Mouse (Mus musculus) ES-Bruce4 (cell line): Measurements from ENCODE around the gene Pklr. TPM values are rescaled to one million over a fixed set of nuclear protein-coding genes. Genes with fewer than 3 reads are reported as not detected.

ENCODE experiments used
- H3K27ac ChIP-seq: 2 replicates; pipeline ENCODE4 v1.5.1; 2012; ENCODE audit warnings: low read length, inconsistent platforms; ENCODE audit not compliant: insufficient read depth
- H3K27me3 ChIP-seq: 2 replicates; pipeline ENCODE4 v1.6.1; 2012; ENCODE audit warnings: mild to moderate bottlenecking, low read length, inconsistent platforms; ENCODE audit not compliant: control insufficient read depth, poor library complexity, insufficient read depth, severe bottlenecking
- H3K36me3 ChIP-seq: 2 replicates; pipeline ENCODE4 v1.6.1; 2012; ENCODE audit warnings: inconsistent platforms, mild to moderate bottlenecking, low read length, moderate library complexity; ENCODE audit not compliant: control insufficient read depth, poor library complexity, insufficient read depth, severe bottlenecking
- H3K4me1 ChIP-seq: one replicate; pipeline ENCODE4 v1.8.1; 2011; ENCODE audit warnings: low read length; ENCODE audit not compliant: control insufficient read depth, insufficient read depth
- H3K4me3 ChIP-seq: 2 replicates; pipeline ENCODE4 v1.5.1; 2011; ENCODE audit warnings: low read depth, mild to moderate bottlenecking, low read length
- H3K9ac ChIP-seq: 2 replicates; pipeline ENCODE4 v1.6.1; 2012; ENCODE audit warnings: low read depth, mild to moderate bottlenecking, inconsistent platforms; ENCODE audit not compliant: poor library complexity, severe bottlenecking
- H3K9me3 ChIP-seq: replicated peaks from 2 replicates; pipeline ENCODE4 v1.6.1; 2012; ENCODE audit warnings: mild to moderate bottlenecking, low read length, inconsistent platforms; ENCODE audit not compliant: control insufficient read depth, poor library complexity, insufficient read depth, severe bottlenecking
- CTCF ChIP-seq: IDR thresholded peaks from one replicate; pipeline ENCODE4 v1.8.1; 2011; ENCODE audit warnings: low read depth, low read length
- EP300 ChIP-seq: IDR thresholded peaks from 2 replicates; pipeline ENCODE4 v1.6.1; 2011; ENCODE audit warnings: low read depth, low read length; ENCODE audit not compliant: insufficient read depth
- POLR2A ChIP-seq: IDR thresholded peaks from one replicate; pipeline ENCODE4 v1.8.1; 2011; ENCODE audit warnings: low read length; ENCODE audit not compliant: insufficient read depth
- polyA plus RNA-seq: library from polyadenylated mRNA; stranded (reverse); fragments of >200 nt; gene quantifications from 2 replicates; pipeline ENCODE4 v1.2.4, GENCODE M21; 2011; ENCODE audit warnings: low read depth; ENCODE audit not compliant: missing spikeins, insufficient read depth, insufficient read length

Gene Pklr
- polyA plus RNA-seq, 1 experiment, result 0.21 TPM

GRCm38 (mm10) chr3:89183058-89183958 lies 47.4 kb downstream of the Pklr start, which contains the start of gene Fam189b:
Gene Fam189b, plus strand, starts transcription at chr3:89183143.
- Histone ChIP-seq H3K27ac (no peak within 1 kb of the TSS), H3K4me1 (peaks cover 4% of the 10 kb centered on the region), H3K36me3 (peaks cover 6% of the 10 kb centered on the region), H3K27me3 (no peaks in the 10 kb centered on the region), H3K9ac (peak within 1 kb of the TSS; percentile 54), H3K4me3 (peak within 1 kb of the TSS; percentile 80), H3K9me3 (no peaks in the 10 kb centered on the region)
- TF ChIP-seq EP300, result 0 out of 2 replicates have a peak, but pooled peaks have one; percentile 32
- TF ChIP-seq CTCF, result no peak
- TF ChIP-seq POLR2A, result peak; percentile 54

GRCm38 (mm10) chr3:89183959-89184315 lies 48.0 kb downstream of the Pklr start:
- Histone ChIP-seq H3K4me1 (peaks cover 4% of the 10 kb centered on the region), H3K27me3 (no peaks in the 10 kb centered on the region), H3K27ac (no peak overlapping the region), H3K36me3 (peaks cover 6% of the 10 kb centered on the region), H3K4me3 (peak overlapping the region; percentile 80; the same call in 1 of the 2 replicates), H3K9ac (peak overlapping the region; percentile 54), H3K9me3 (no peaks in the 10 kb centered on the region)
- no peak for TF ChIP-seq EP300
- no peak for TF ChIP-seq POLR2A
- no peak for TF ChIP-seq CTCF

DNA sequence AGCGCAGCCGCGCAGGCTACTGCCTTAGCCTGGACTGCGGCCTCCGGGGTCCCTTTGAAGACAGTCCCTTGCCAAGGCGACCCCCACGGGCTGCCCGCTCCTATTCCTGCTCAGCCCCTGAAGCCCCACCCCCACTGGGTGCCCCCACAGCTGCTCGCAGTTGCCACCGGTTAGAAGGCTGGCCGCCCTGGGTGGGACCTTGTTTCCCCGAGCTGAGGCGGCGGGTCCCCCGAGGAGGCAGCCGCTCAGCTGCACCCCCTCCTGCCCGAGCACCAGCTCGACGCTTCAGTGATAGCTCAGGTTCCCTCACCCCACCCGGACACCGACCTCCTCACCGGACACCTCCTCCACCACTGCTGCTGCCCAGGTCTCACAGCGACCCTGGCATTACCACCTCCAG lies 51.3 kb downstream of the Pklr start:
- H3K27ac ChIP-seq, result no peak overlapping the region

GRCm38 (mm10) chr3:89187690-89188477 lies 51.9 kb downstream of the Pklr start:
- Histone ChIP-seq H3K36me3 (no peaks in the 10 kb centered on the region), H3K27ac (no peak overlapping the region), H3K4me1 (peaks cover 2% of the 10 kb centered on the region), H3K27me3 (no peaks in the 10 kb centered on the region), H3K9ac (peak overlapping the region; percentile 7), H3K9me3 (no peaks in the 10 kb centered on the region), H3K4me3 (peak overlapping the region; percentile 34; the same call in 1 of the 2 replicates)
- TF ChIP-seq EP300 (no peak), POLR2A (no peak), CTCF (no peak)

More for the DNA sequence above, 51.3 kb downstream of the Pklr start:
- peak overlapping the region; percentile 31; the same call in 1 of the 2 replicates for H3K4me3 ChIP-seq
- TF ChIP-seq POLR2A (no peak), CTCF (no peak)
- H3K9me3 ChIP-seq, result no peaks in the 10 kb centered on the region
- H3K4me1 ChIP-seq, result peaks cover 2% of the 10 kb centered on the region
- H3K27me3 ChIP-seq, result no peaks in the 10 kb centered on the region
- H3K9ac ChIP-seq, result peak overlapping the region; percentile 29
- H3K36me3 ChIP-seq, result no peaks in the 10 kb centered on the region

DNA sequence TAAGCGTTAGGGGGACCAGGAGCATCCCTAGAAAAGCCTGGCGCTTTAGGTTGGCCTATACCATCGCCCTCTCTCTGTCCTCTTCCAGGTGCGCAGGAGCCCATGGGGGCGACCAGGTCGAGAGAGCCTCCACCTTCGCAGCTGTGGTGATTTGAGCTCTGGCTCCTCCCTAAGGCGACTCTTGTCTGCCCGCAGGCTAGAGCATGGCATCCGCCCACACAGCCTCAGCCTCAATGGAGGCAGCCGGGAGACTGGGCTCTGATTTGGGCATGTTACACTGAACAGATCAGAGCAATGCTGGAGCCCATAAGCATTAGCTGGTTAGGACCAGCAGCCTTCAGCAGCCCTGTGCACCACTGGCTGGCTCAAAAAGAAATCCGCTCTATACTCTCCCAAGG lies 52.5 kb downstream of the Pklr start:
- no peak overlapping the region for H3K27ac ChIP-seq
- H3K9ac ChIP-seq, result peak overlapping the region; percentile 7
- H3K27me3 ChIP-seq, result no peaks in the 10 kb centered on the region
- H3K36me3 ChIP-seq, result no peaks in the 10 kb centered on the region
- peaks cover 2% of the 10 kb centered on the region for H3K4me1 ChIP-seq
- TF ChIP-seq POLR2A (no peak), CTCF (no peak), EP300 (no peak)
- H3K4me3 ChIP-seq, result peak overlapping the region; percentile 34; the same call in 1 of the 2 replicates
- no peaks in the 10 kb centered on the region for H3K9me3 ChIP-seq
